Mouse (Mus musculus) limb, embryonic 11.5 days (tissue): ENCODE data around the gene Csk. TPM values are rescaled to one million over a fixed set of nuclear protein-coding genes. Genes with fewer than 3 reads are reported as not detected.

Source experiments
- ATAC-seq: fragments of 200-750 bp; cut with Nextera tagmentation; 2 replicates; pipeline ENCODE4 v1.8.0; 2017; ENCODE audit warnings: low read depth; ENCODE audit not compliant: insufficient number of reproducible peaks, low FRiP score, low TSS enrichment
- DNase-seq: peaks from one replicate; pipeline ENCODE4 v3.0.0-alpha.2; 2015; ENCODE audit warnings: low spot score
- H3K27ac ChIP-seq: fragments of 300-500 bp; sonication (generic); replicated peaks from 2 replicates; pipeline ENCODE4 v1.5.1; 2014; ENCODE audit warnings: low read depth, mild to moderate bottlenecking, low read length
- H3K27me3 ChIP-seq: fragments of 300-500 bp; sonication (generic); 2 replicates; pipeline ENCODE4 v1.6.1; 2014; ENCODE audit warnings: mild to moderate bottlenecking, low read length, mixed read lengths; ENCODE audit not compliant: control insufficient read depth, insufficient read depth
- H3K36me3 ChIP-seq: fragments of 300-500 bp; sonication (generic); 2 replicates; pipeline ENCODE4 v1.6.1; 2014; ENCODE audit warnings: mild to moderate bottlenecking, low read length, moderate library complexity, mixed read lengths; ENCODE audit not compliant: control insufficient read depth, insufficient read depth
- H3K4me1 ChIP-seq: fragments of 300-500 bp; sonication (generic); 2 replicates; pipeline ENCODE4 v1.6.1; 2014; ENCODE audit warnings: low read length, mixed read lengths; ENCODE audit not compliant: control insufficient read depth, insufficient read depth
- H3K4me2 ChIP-seq: fragments of 300-500 bp; sonication (generic); 2 replicates; pipeline ENCODE4 v1.6.1; 2014; ENCODE audit warnings: low read depth, mild to moderate bottlenecking, moderate library complexity; ENCODE audit not compliant: severe bottlenecking
- H3K4me3 ChIP-seq: fragments of 300-500 bp; sonication (generic); 2 replicates; pipeline ENCODE4 v1.5.1; 2014; ENCODE audit warnings: low read depth, low read length
- H3K9ac ChIP-seq: fragments of 300-500 bp; sonication (generic); 2 replicates; pipeline ENCODE4 v1.6.1; 2014; ENCODE audit warnings: mild to moderate bottlenecking, low read length
- H3K9me3 ChIP-seq: fragments of 300-500 bp; sonication (generic); 2 replicates; pipeline ENCODE4 v1.6.1; 2016; ENCODE audit warnings: low read length; ENCODE audit not compliant: control insufficient read depth
- WGBS: fragments of 180-500 bp; shearing (Covaris S2); extraction: QIAGEN DNeasy Blood & Tissue Kit; methylation state at CpG from one replicate; pipeline ENCODE4 v1.1.7; 2014; 5-methylcytosine and 5-hydroxymethylcytosine counted together
- polyA plus RNA-seq: library from polyadenylated mRNA; unstranded; fragments of >200 nt; fragmentation: Nextera tagmentation; extraction: Ambion mirVana; gene quantifications from 2 replicates; pipeline ENCODE4 v1.2.1, GENCODE M21; 2014

Gene Csk
- polyA plus RNA-seq, 1 experiment from 2014 or later = 33.7 TPM

- WGBS = 3% methylated on average over 11 of the region's 11 CpGs
- Histone ChIP-seq H3K4me1 (peaks cover 6% of the 10 kb centered on the region; the same call in 1 of the 2 replicates), H3K36me3 (no peaks in the 10 kb centered on the region), H3K9me3 (no peaks in the 10 kb centered on the region), H3K4me2 (peak overlapping the region; percentile 45), H3K9ac (peak overlapping the region; percentile 45; the same call in 1 of the 2 replicates), H3K27ac (no peak overlapping the region), H3K4me3 (no peak overlapping the region; the same call in 1 of the 2 replicates), H3K27me3 (peaks cover 3% of the 10 kb centered on the region; the same call in 1 of the 2 replicates)
- ATAC-seq (peak; percentile 55; the same call in 1 of the 2 replicates), DNase-seq (peak; percentile 99)
Measured at GRCm38 (mm10) chr9:57655749-57656148, 2.3 kb upstream of the Csk start.

- Histone ChIP-seq H3K27me3 (peaks cover 3% of the 10 kb centered on the region; the same call in 1 of the 2 replicates), H3K27ac (no peak overlapping the region), H3K9ac (no peak overlapping the region), H3K4me1 (peaks cover 9% of the 10 kb centered on the region; the same call in 1 of the 2 replicates), H3K9me3 (no peaks in the 10 kb centered on the region), H3K4me3 (no peak overlapping the region), H3K4me2 (no peak overlapping the region), H3K36me3 (no peaks in the 10 kb centered on the region)
- WGBS = 74% methylated on average over 1 of the region's 1 CpGs
- DNase-seq (no peak), ATAC-seq (no peak)
Measured at GRCm38 (mm10) chr9:57654966-57655365, 1.5 kb upstream of the Csk start.

DNA sequence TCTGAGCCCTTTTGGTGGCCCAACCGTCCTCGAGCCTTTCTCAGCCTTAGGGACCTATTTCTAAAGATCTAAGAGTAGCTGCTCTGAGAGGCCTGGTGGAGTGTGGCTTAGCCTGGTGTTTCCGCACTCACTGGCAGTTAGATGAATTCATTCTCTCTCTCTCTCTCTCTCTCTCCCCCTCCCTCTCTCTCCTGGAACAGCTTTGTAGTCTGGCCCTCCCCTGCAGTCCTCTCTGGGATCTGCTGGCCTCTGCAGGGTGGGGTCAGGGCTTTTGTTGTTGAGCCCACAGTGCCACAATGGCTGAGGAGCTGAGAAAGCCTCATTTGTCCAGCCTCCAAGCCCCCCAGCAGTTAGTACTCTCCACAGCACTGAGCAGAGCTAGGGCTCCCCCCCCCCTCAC is 576 bp downstream of the Csk start:
- Histone ChIP-seq H3K27ac (no peak overlapping the region), H3K4me1 (peaks cover 9% of the 10 kb centered on the region; the same call in 1 of the 2 replicates), H3K27me3 (peaks cover 3% of the 10 kb centered on the region; the same call in 1 of the 2 replicates), H3K9me3 (no peaks in the 10 kb centered on the region), H3K4me2 (no peak overlapping the region), H3K4me3 (no peak overlapping the region), H3K9ac (no peak overlapping the region), H3K36me3 (no peaks in the 10 kb centered on the region)
- DNase-seq (no peak), ATAC-seq (no peak)
- 45% methylated on average over 3 of the region's 3 CpGs for WGBS

- ATAC-seq = no peak
- Histone ChIP-seq H3K27ac (no peak overlapping the region), H3K36me3 (no peaks in the 10 kb centered on the region), H3K9me3 (no peaks in the 10 kb centered on the region), H3K4me3 (no peak overlapping the region), H3K4me1 (peaks cover 9% of the 10 kb centered on the region; the same call in 1 of the 2 replicates), H3K4me2 (no peak overlapping the region), H3K27me3 (peaks cover 3% of the 10 kb centered on the region; the same call in 1 of the 2 replicates), H3K9ac (no peak overlapping the region)
- DNase-seq = no peak
- 74% methylated on average over 9 of the region's 9 CpGs for whole genome bisulfite sequencing
Measured at GRCm38 (mm10) chr9:57652351-57652750, 1.1 kb downstream of the Csk start.

DNA sequence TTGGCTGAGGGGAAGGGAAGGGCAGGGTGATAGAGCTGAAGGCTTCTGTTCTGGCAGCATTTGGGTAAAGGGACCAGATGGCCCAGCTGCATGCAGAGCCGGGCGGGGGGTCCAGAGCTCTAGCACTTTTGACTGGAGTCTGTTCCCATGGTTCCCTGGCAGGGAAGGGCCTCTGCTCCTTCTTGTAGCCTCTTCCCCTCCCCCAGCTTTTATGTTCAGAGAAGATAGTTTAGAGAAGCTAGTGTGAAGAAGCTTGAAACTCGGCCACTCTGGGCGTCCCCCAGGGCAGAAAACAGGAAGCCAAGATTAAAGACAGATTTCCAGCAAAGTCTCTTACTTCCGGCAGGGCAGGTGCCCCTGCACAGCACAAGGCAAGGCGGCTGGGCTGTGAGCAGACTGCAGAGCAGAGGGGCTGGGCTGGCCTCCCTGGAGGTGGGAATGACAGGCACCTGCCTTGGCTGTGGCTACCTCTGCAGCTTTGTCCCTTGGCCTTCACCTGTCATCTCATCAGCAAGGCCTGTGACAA is 2.6 kb downstream of the Csk start:
- Histone ChIP-seq H3K4me1 (peaks cover 9% of the 10 kb centered on the region; the same call in 1 of the 2 replicates), H3K36me3 (no peaks in the 10 kb centered on the region), H3K27ac (no peak overlapping the region), H3K9ac (no peak overlapping the region), H3K4me3 (no peak overlapping the region), H3K9me3 (no peaks in the 10 kb centered on the region), H3K4me2 (no peak overlapping the region), H3K27me3 (peaks cover 3% of the 10 kb centered on the region; the same call in 1 of the 2 replicates)
- WGBS = 5% methylated on average over 6 of the region's 6 CpGs
- ATAC-seq (peak; percentile 55; the same call in 1 of the 2 replicates), DNase-seq (no peak)

DNA sequence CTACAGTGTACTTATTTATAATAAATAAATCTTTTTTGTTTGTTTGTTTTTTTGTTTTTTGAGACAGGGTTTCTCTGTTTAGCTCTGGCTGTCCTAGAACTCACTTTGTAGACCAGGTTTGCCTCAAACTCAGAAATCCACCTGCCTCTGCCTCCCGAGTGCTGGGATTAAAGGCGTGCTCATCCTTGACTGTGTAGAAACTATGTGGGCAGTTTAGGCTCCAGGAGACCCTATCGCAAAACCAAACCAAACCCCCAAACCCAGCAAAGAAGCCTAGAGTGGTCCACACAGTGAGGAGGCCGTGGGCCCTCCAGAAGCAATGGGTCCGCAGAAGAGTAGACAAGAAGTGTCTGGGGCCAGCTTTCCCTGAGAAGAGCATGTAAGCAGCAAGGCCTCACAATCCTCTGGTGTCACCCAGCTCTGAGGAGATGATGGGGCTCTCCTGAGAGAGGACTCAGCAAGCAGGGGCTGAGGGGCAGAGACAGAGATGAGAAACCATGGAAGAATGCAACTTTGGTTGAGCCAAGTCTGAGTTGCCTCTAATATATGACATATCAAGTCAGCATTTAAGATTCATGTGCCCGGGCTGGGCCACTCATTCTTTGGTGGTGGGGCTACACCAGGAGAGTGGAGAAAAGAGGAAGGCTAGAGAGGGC is 3.2 kb downstream of the Csk start:
- peaks cover 3% of the 10 kb centered on the region; the same call in 1 of the 2 replicates for H3K27me3 ChIP-seq
- 88% methylated on average over 6 of the region's 6 CpGs for WGBS
- no peak overlapping the region for H3K4me2 ChIP-seq
- H3K27ac ChIP-seq = no peak overlapping the region
- no peaks in the 10 kb centered on the region for H3K36me3 ChIP-seq
- H3K9me3 ChIP-seq = no peaks in the 10 kb centered on the region
- DNase-seq (no peak), ATAC-seq (no peak)
- H3K4me3 ChIP-seq = no peak overlapping the region
- no peak overlapping the region; the same call in 1 of the 2 replicates for H3K9ac ChIP-seq
- peaks cover 9% of the 10 kb centered on the region; the same call in 1 of the 2 replicates for H3K4me1 ChIP-seq

GRCm38 (mm10) chr9:57647286-57648108 is 5.9 kb downstream of the Csk start:
- DNase-seq = no peak
- no peak for ATAC-seq
- Histone ChIP-seq H3K4me2 (no peak overlapping the region), H3K4me3 (no peak overlapping the region), H3K4me1 (peaks cover 22% of the 10 kb centered on the region), H3K9ac (no peak overlapping the region), H3K9me3 (no peaks in the 10 kb centered on the region), H3K36me3 (no peaks in the 10 kb centered on the region), H3K27ac (no peak overlapping the region), H3K27me3 (no peaks in the 10 kb centered on the region)
- WGBS = 77% methylated on average over 4 of the region's 4 CpGs

DNA sequence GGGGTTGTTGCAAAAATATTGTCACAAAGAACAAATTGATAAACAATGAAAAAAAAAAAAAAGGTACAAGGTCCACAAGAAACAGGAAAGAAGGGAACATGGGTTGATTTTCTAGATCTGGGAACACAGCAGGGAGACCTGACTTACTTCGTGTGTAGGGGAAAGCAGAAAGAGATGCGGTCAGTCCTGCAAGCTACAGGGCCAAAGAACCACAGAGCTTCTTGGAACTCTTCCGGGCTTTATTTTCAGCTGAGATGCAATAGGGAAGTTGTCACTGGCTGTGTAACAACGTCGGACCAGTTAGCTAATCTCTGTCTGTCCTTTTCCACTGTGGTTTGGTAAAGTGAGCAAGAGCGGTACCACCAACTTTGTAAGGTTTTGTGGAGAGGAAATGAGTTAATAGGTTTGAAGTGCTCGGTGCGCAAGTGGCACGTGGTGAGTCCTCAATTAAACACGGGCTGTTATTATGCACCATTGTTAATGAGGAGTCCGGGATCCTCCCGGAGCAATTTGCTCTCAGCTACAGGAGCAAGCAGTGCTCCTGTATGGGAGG is 6.8 kb downstream of the Csk start:
- 65% methylated on average over 12 of the region's 12 CpGs for WGBS
- DNase-seq = no peak
- H3K27ac ChIP-seq = no peak overlapping the region
- H3K9ac ChIP-seq = no peak overlapping the region
- peaks cover 26% of the 10 kb centered on the region for H3K4me1 ChIP-seq
- no peak for ATAC-seq
- H3K4me3 ChIP-seq = no peak overlapping the region
- no peaks in the 10 kb centered on the region for H3K27me3 ChIP-seq
- no peak overlapping the region for H3K4me2 ChIP-seq
- H3K36me3 ChIP-seq = no peaks in the 10 kb centered on the region
- H3K9me3 ChIP-seq = no peaks in the 10 kb centered on the region
